Mouse (Mus musculus) hindbrain, embryonic 14.5 days (tissue): ENCODE measurements around the gene Arl15. TPM values are rescaled to one million over a fixed set of nuclear protein-coding genes. Genes with fewer than 3 reads are reported as not detected.

Experiments
- ATAC-seq: fragments of 200-750 bp; cut with Nextera tagmentation; 2 replicates; pipeline ENCODE4 v1.8.0; 2017; ENCODE audit warnings: moderate number of reproducible peaks, mild to moderate bottlenecking, moderate TSS enrichment, moderate library complexity; ENCODE audit not compliant: low FRiP score
- DNase-seq: peaks from one replicate; pipeline ENCODE4 v3.0.0-alpha.2; 2015; ENCODE audit warnings: low spot score
- H3K27ac ChIP-seq: fragments of 300-500 bp; sonication (generic); 2 replicates; pipeline ENCODE4 v1.5.1; 2014; ENCODE audit warnings: mild to moderate bottlenecking, moderate library complexity
- H3K27me3 ChIP-seq: fragments of 300-500 bp; sonication (generic); 2 replicates; pipeline ENCODE4 v1.6.1; 2014; ENCODE audit warnings: mild to moderate bottlenecking, low read length, mixed read lengths; ENCODE audit not compliant: control insufficient read depth, insufficient read depth
- H3K36me3 ChIP-seq: fragments of 300-500 bp; sonication (generic); replicated peaks from 2 replicates; pipeline ENCODE4 v1.6.1; 2014; ENCODE audit not compliant: control insufficient read depth, insufficient read depth
- H3K4me1 ChIP-seq: fragments of 300-500 bp; sonication (generic); replicated peaks from 2 replicates; pipeline ENCODE4 v1.6.1; 2014; ENCODE audit warnings: antibody characterized with exemption, low read length, mixed read lengths; ENCODE audit not compliant: control insufficient read depth, insufficient read depth
- H3K4me2 ChIP-seq: fragments of 300-500 bp; sonication (generic); replicated peaks from 2 replicates; pipeline ENCODE4 v1.6.1; 2014; ENCODE audit warnings: mild to moderate bottlenecking, moderate library complexity
- H3K4me3 ChIP-seq: fragments of 300-500 bp; sonication (generic); replicated peaks from 2 replicates; pipeline ENCODE4 v1.5.1; 2014; ENCODE audit warnings: mild to moderate bottlenecking, low read length
- H3K9ac ChIP-seq: fragments of 300-500 bp; sonication (generic); 2 replicates; pipeline ENCODE4 v1.6.1; 2014
- H3K9me3 ChIP-seq: fragments of 300-500 bp; sonication (generic); 2 replicates; pipeline ENCODE4 v1.6.1; 2016; ENCODE audit warnings: low read length; ENCODE audit not compliant: control insufficient read depth
- WGBS: fragments of 180-500 bp; shearing (Covaris S2); extraction: QIAGEN DNeasy Blood & Tissue Kit; methylation state at CpG from one replicate; pipeline ENCODE4 v1.1.7; 2014; 5-methylcytosine and 5-hydroxymethylcytosine counted together
- polyA plus RNA-seq: library from polyadenylated mRNA; unstranded; fragments of >200 nt; fragmentation: Nextera tagmentation; extraction: Ambion mirVana; gene quantifications from 2 replicates; pipeline ENCODE4 v1.2.1, GENCODE M21; 2014

The Arl15 gene
- polyA plus RNA-seq, 1 experiment from 2014 or later = 19.0 TPM

GRCm38 (mm10) chr13:113939681-113940080, 145.4 kb downstream of the Arl15 start:
- Histone ChIP-seq H3K27ac (no peak overlapping the region), H3K36me3 (no peaks in the 10 kb centered on the region), H3K27me3 (0 out of 2 replicates have a peak, but pooled peaks cover 3% of the 10 kb centered on the region), H3K4me2 (no peak overlapping the region), H3K9ac (no peak overlapping the region), H3K9me3 (no peaks in the 10 kb centered on the region), H3K4me3 (no peak overlapping the region), H3K4me1 (no peaks in the 10 kb centered on the region)
- ATAC-seq = no peak
- DNase-seq = no peak
- WGBS = 61% methylated on average over 3 of the region's 3 CpGs

- H3K4me3 ChIP-seq = no peak overlapping the region
- no peak overlapping the region for H3K4me2 ChIP-seq
- no peaks in the 10 kb centered on the region for H3K9me3 ChIP-seq
- no peak for ATAC-seq
- H3K27ac ChIP-seq = no peak overlapping the region
- 0 out of 2 replicates have a peak, but pooled peaks cover 3% of the 10 kb centered on the region for H3K27me3 ChIP-seq
- WGBS = 91% methylated on average over 7 of the region's 7 CpGs
- DNase-seq = no peak
- no peaks in the 10 kb centered on the region for H3K4me1 ChIP-seq
- H3K9ac ChIP-seq = no peak overlapping the region
- no peaks in the 10 kb centered on the region for H3K36me3 ChIP-seq
Observed at GRCm38 (mm10) chr13:113940151-113940550, 145.8 kb downstream of the Arl15 start.

GRCm38 (mm10) chr13:113941943-113942342, 147.6 kb downstream of the Arl15 start:
- H3K4me3 ChIP-seq = no peak overlapping the region
- no peak overlapping the region for H3K9ac ChIP-seq
- H3K27me3 ChIP-seq = no peaks in the 10 kb centered on the region
- no peak overlapping the region for H3K4me2 ChIP-seq
- WGBS = 68% methylated on average over 3 of the region's 3 CpGs
- H3K4me1 ChIP-seq = no peaks in the 10 kb centered on the region
- no peaks in the 10 kb centered on the region for H3K36me3 ChIP-seq
- peak; percentile 27; the same call in 1 of the 2 replicates for ATAC-seq
- H3K9me3 ChIP-seq = no peaks in the 10 kb centered on the region
- no peak overlapping the region for H3K27ac ChIP-seq
- DNase-seq = no peak

GRCm38 (mm10) chr13:113947546-113947945, 153.2 kb downstream of the Arl15 start:
- Histone ChIP-seq H3K36me3 (no peaks in the 10 kb centered on the region), H3K27me3 (no peaks in the 10 kb centered on the region), H3K4me3 (no peak overlapping the region), H3K9ac (no peak overlapping the region), H3K4me2 (no peak overlapping the region), H3K9me3 (no peaks in the 10 kb centered on the region), H3K4me1 (no peaks in the 10 kb centered on the region), H3K27ac (no peak overlapping the region)
- ATAC-seq (no peak), DNase-seq (no peak)
- 56% methylated on average over 4 of the region's 4 CpGs for WGBS

GRCm38 (mm10) chr13:113949708-113950107, 155.4 kb downstream of the Arl15 start:
- ATAC-seq (no peak), DNase-seq (no peak)
- H3K36me3 ChIP-seq = no peaks in the 10 kb centered on the region
- H3K27me3 ChIP-seq = no peaks in the 10 kb centered on the region
- no peak overlapping the region for H3K9ac ChIP-seq
- H3K4me2 ChIP-seq = no peak overlapping the region
- no peak overlapping the region for H3K4me3 ChIP-seq
- no peaks in the 10 kb centered on the region for H3K9me3 ChIP-seq
- 52% methylated on average over 5 of the region's 5 CpGs for WGBS
- H3K4me1 ChIP-seq = no peaks in the 10 kb centered on the region
- no peak overlapping the region for H3K27ac ChIP-seq

GRCm38 (mm10) chr13:113950131-113950530, 155.8 kb downstream of the Arl15 start:
- ATAC-seq (no peak), DNase-seq (no peak)
- no peaks in the 10 kb centered on the region for H3K27me3 ChIP-seq
- no peak overlapping the region for H3K27ac ChIP-seq
- H3K9me3 ChIP-seq = no peaks in the 10 kb centered on the region
- H3K4me2 ChIP-seq = no peak overlapping the region
- no peak overlapping the region for H3K9ac ChIP-seq
- no peak overlapping the region for H3K4me3 ChIP-seq
- no peaks in the 10 kb centered on the region for H3K36me3 ChIP-seq
- no peaks in the 10 kb centered on the region for H3K4me1 ChIP-seq
- 91% methylated on average over 6 of the region's 6 CpGs for WGBS

GRCm38 (mm10) chr13:113957438-113957837, 163.1 kb downstream of the Arl15 start:
- Histone ChIP-seq H3K4me3 (no peak overlapping the region), H3K9me3 (no peaks in the 10 kb centered on the region), H3K27me3 (no peaks in the 10 kb centered on the region), H3K27ac (no peak overlapping the region), H3K36me3 (no peaks in the 10 kb centered on the region), H3K4me1 (no peaks in the 10 kb centered on the region), H3K9ac (no peak overlapping the region), H3K4me2 (no peak overlapping the region)
- WGBS = 85% methylated on average over 4 of the region's 4 CpGs
- DNase-seq = no peak
- no peak for ATAC-seq

- ATAC-seq (peak; percentile 75; the same call in 1 of the 2 replicates), DNase-seq (peak; percentile 41)
- no peaks in the 10 kb centered on the region for H3K27me3 ChIP-seq
- 82% methylated on average over 9 of the region's 9 CpGs for WGBS
- no peak overlapping the region for H3K4me3 ChIP-seq
- H3K9ac ChIP-seq = no peak overlapping the region
- H3K4me1 ChIP-seq = no peaks in the 10 kb centered on the region
- no peak overlapping the region for H3K4me2 ChIP-seq
- H3K9me3 ChIP-seq = no peaks in the 10 kb centered on the region
- H3K27ac ChIP-seq = no peak overlapping the region
- H3K36me3 ChIP-seq = 0 out of 2 replicates have a peak, but pooled peaks cover 3% of the 10 kb centered on the region
Observed at GRCm38 (mm10) chr13:113964945-113965344, 170.6 kb downstream of the Arl15 start.

GRCm38 (mm10) chr13:113970706-113971105, 176.4 kb downstream of the Arl15 start:
- no peak for DNase-seq
- H3K4me3 ChIP-seq = no peak overlapping the region
- no peaks in the 10 kb centered on the region for H3K9me3 ChIP-seq
- peaks cover 3% of the 10 kb centered on the region; the same call in 1 of the 2 replicates for H3K4me1 ChIP-seq
- WGBS = 63% methylated on average over 5 of the region's 5 CpGs
- H3K4me2 ChIP-seq = no peak overlapping the region
- no peak overlapping the region for H3K27ac ChIP-seq
- no peak overlapping the region for H3K9ac ChIP-seq
- H3K27me3 ChIP-seq = no peaks in the 10 kb centered on the region
- 0 out of 2 replicates have a peak, but pooled peaks cover 3% of the 10 kb centered on the region for H3K36me3 ChIP-seq
- ATAC-seq = no peak

- Histone ChIP-seq H3K27ac (no peak overlapping the region), H3K4me2 (no peak overlapping the region), H3K36me3 (0 out of 2 replicates have a peak, but pooled peaks cover 3% of the 10 kb centered on the region), H3K27me3 (no peaks in the 10 kb centered on the region), H3K4me3 (no peak overlapping the region), H3K9me3 (no peaks in the 10 kb centered on the region), H3K4me1 (peaks cover 6% of the 10 kb centered on the region; the same call in 1 of the 2 replicates), H3K9ac (no peak overlapping the region)
- DNase-seq = no peak
- 91% methylated on average over 7 of the region's 7 CpGs for WGBS
- ATAC-seq = no peak
Observed at GRCm38 (mm10) chr13:113972401-113972800, 178.1 kb downstream of the Arl15 start.
